Mouse (Mus musculus) intestine, embryonic 15.5 days (tissue): ENCODE measurements around the gene 2310061I04Rik. TPM values are rescaled to one million over a fixed set of nuclear protein-coding genes. Genes with fewer than 3 reads are reported as not detected.

Source experiments
- ATAC-seq: fragments of 200-750 bp; cut with Nextera tagmentation; 2 replicates; pipeline ENCODE4 v1.8.0; 2017; ENCODE audit warnings: moderate TSS enrichment, moderate library complexity
- H3K27ac ChIP-seq: fragments of 300-500 bp; sonication (generic); 2 replicates; pipeline ENCODE4 v1.5.1; 2015; ENCODE audit warnings: mild to moderate bottlenecking, inconsistent platforms
- H3K27me3 ChIP-seq: fragments of 300-500 bp; sonication (generic); replicated peaks from 2 replicates; pipeline ENCODE4 v1.6.1; 2015; ENCODE audit warnings: inconsistent platforms
- H3K36me3 ChIP-seq: fragments of 300-500 bp; sonication (generic); 2 replicates; pipeline ENCODE4 v1.6.1; 2015; ENCODE audit warnings: inconsistent platforms
- H3K4me1 ChIP-seq: fragments of 300-500 bp; sonication (generic); replicated peaks from 2 replicates; pipeline ENCODE4 v1.6.1; 2015; ENCODE audit warnings: inconsistent platforms
- H3K4me2 ChIP-seq: fragments of 300-500 bp; sonication (generic); replicated peaks from 2 replicates; pipeline ENCODE4 v1.6.1; 2015; ENCODE audit warnings: mild to moderate bottlenecking, inconsistent platforms
- H3K4me3 ChIP-seq: fragments of 300-500 bp; sonication (generic); replicated peaks from 2 replicates; pipeline ENCODE4 v1.5.1; 2015; ENCODE audit warnings: inconsistent platforms
- H3K9ac ChIP-seq: fragments of 300-500 bp; sonication (generic); 2 replicates; pipeline ENCODE4 v1.6.1; 2015; ENCODE audit warnings: inconsistent platforms
- H3K9me3 ChIP-seq: fragments of 300-500 bp; sonication (generic); 2 replicates; pipeline ENCODE4 v1.6.1; 2016; ENCODE audit warnings: inconsistent platforms
- WGBS: fragments of 180-500 bp; shearing (Covaris S2); methylation state at CpG from one replicate; pipeline ENCODE4 v1.1.7; 2015; 5-methylcytosine and 5-hydroxymethylcytosine counted together
- polyA plus RNA-seq: library from polyadenylated mRNA; unstranded; fragments of >200 nt; fragmentation: Nextera tagmentation; extraction: Ambion mirVana; gene quantifications from 2 replicates; pipeline ENCODE4 v1.2.1, GENCODE M21; 2015

2310061I04Rik gene
- polyA plus RNA-seq, 1 experiment from 2014 or later = 25.5 TPM

DNA sequence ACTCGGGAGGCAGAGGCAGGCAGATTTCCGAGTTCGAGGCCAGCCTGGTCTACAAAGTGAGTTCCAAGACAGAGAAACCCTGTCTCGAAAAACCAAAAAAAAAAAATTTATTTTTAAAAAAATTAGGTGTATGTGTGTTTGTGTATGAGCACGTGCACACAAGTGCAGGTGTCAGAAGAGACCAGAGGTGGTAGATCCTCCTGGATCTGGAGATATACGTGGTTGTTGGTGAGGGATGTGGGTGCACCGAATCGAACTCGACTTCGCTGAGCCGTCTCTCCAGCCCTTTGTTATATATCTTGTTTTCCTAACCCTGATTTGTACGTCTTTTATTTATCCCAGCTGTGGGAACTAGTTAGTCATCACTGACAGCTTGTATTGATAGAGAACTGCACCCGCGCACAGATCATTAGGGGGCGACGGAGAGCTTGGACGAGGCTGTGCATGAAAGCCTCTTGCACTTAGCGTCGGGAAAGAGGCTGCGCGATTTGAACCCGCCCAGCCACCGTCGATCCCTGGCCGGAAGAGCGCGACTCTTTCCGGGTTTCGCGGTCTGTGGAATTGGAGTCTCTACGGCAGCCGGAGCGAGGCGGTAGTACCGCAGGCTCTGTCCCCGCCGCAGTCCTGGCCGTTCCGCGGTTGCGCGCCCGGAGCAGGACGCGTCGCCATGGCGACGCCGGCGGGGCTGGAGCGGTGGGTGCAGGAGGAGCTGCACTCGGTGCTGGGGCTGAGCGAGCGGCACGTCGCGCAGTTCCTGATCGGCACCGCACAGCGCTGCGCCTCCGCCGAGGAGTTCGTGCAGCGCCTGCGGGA lies 17.8 kb downstream of the 2310061I04Rik start, which contains the start of gene Dhx16:
Gene Dhx16 (plus strand): TSS at position 575 of the 813 bp plus-strand sequence.
- peaks cover 6% of the 10 kb centered on the region; the same call in 1 of the 2 replicates for H3K4me1 ChIP-seq
- no peaks in the 10 kb centered on the region for H3K27me3 ChIP-seq
- H3K4me3 ChIP-seq = peak within 1 kb of the TSS; percentile 96
- H3K9me3 ChIP-seq = no peaks in the 10 kb centered on the region
- ATAC-seq = peak; percentile 94
- peak within 1 kb of the TSS; percentile 85 for H3K9ac ChIP-seq
- H3K36me3 ChIP-seq = peaks cover 27% of the 10 kb centered on the region
- H3K27ac ChIP-seq = peak within 1 kb of the TSS; percentile 71
- H3K4me2 ChIP-seq = peak within 1 kb of the TSS; percentile 73
- WGBS = 6% methylated on average over 66 of the region's 66 CpGs

DNA sequence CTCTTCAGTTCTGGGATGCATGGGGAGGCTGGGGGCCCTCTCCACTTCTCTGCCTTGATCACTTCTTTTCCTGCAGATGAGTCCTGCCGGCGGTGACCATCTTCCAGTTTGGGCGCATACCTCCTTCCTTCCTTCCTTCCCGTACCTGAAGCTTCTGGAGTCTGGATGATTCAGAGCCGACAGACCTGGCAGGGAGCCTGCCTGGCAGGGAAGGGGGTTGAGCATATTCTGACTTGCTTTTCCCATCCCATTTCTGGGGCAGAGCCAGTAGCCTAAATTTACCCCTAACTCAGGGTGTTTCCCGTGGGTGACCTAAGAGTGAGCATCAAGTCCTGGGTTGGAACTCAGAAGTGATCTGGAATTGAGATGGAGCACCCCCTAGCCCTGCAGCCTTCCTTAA lies 22.5 kb downstream of the 2310061I04Rik start:
- peaks cover 15% of the 10 kb centered on the region for H3K4me1 ChIP-seq
- ATAC-seq = no peak
- H3K9ac ChIP-seq = no peak overlapping the region
- H3K4me3 ChIP-seq = no peak overlapping the region
- H3K27ac ChIP-seq = no peak overlapping the region
- 89% methylated on average over 6 of the region's 6 CpGs for WGBS
- H3K4me2 ChIP-seq = no peak overlapping the region
- no peaks in the 10 kb centered on the region for H3K27me3 ChIP-seq
- H3K9me3 ChIP-seq = no peaks in the 10 kb centered on the region
- H3K36me3 ChIP-seq = peaks cover 9% of the 10 kb centered on the region; the same call in 1 of the 2 replicates

- ATAC-seq = peak; percentile 64
- 0 out of 2 replicates have a peak overlapping the region, but pooled peaks have one; percentile 8 for H3K27ac ChIP-seq
- no peak overlapping the region for H3K4me3 ChIP-seq
- no peaks in the 10 kb centered on the region for H3K27me3 ChIP-seq
- H3K36me3 ChIP-seq = peaks cover 9% of the 10 kb centered on the region; the same call in 1 of the 2 replicates
- H3K9ac ChIP-seq = 0 out of 2 replicates have a peak overlapping the region, but pooled peaks have one; percentile 18
- H3K4me2 ChIP-seq = peak overlapping the region; percentile 35; the same call in 1 of the 2 replicates
- H3K4me1 ChIP-seq = peaks cover 23% of the 10 kb centered on the region
- 29% methylated on average over 21 of the region's 21 CpGs for WGBS
- H3K9me3 ChIP-seq = no peaks in the 10 kb centered on the region
Measured at GRCm38 (mm10) chr17:35873774-35874519, 23.3 kb downstream of the 2310061I04Rik start.

DNA sequence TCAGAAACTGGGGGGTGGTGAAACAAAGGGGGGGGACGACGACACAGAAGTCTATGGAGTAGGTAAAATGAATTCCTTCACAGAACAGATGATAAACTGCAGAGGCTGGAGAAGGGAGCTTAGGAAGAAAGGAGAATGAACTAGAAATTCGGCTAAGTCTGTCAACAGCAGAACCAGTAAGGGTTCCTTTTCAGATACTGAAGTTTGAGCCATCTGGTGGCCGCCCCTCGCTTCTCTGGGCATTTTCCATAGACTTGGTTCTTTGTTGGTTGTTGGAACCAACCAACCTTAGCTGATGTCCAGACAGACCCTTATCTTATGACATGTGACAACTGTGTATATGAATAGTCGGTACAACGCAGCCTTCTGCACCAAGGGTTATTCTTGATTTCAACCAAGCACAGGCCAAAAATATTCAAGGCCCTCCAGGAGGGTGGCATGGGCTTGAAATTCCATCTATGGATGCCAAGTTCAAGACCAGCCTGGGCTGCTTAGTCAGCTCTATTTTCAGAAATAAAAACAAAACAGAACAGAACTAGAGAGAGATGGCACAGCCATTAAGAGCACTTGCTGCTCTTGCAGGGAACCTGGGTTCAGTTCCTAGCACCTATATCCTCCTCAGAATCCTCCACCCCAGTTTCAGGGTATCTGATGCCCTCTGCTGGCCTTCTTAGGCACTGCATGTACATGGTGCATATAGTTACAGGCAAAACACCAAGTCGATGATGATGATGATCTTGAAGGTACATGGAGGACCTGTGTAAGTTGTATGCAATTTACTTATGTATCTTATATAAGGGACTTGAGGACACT lies 26.1 kb downstream of the 2310061I04Rik start:
- WGBS = 76% methylated on average over 8 of the region's 8 CpGs
- Histone ChIP-seq H3K9me3 (no peaks in the 10 kb centered on the region), H3K27me3 (no peaks in the 10 kb centered on the region), H3K27ac (peak overlapping the region; percentile 72), H3K36me3 (peaks cover 9% of the 10 kb centered on the region; the same call in 1 of the 2 replicates), H3K4me2 (peak overlapping the region; percentile 94), H3K4me1 (peaks cover 39% of the 10 kb centered on the region), H3K9ac (no peak overlapping the region), H3K4me3 (peak overlapping the region; percentile 64)
- no peak for ATAC-seq

DNA sequence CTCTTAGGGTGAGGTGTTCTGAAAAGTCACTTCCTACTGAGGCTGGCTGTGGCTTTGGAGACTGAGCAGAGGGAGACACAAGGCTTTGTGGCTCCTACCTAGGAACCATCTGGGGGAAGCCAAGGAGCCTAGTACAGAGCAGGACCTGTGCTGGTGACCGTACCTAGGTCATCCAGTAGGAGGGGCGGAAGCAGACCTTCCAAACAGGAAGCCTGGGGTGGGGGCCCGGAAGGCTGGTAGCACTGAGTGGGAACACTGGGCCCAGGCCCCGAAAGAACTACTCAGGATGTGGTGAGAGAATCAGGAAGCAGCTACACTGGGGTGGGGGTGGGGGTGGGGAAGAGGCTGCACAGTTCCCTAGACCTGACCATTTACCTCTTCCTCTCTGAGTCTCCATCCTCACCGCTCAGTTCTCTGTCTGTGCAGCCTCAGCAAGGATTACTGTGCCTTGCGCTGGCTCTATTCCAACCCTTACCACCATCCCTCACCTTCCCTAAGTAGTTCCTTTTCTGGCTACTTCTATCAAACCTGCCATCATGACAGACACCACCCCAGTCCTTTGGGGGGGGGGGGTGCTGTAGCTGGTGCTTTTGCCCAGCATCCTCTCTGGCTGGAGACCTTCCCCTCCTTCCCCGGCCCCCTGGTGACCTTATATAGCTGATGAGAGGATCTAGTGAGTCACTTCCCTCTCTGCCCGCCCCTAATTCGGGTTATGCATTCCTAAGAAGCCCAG lies 26.9 kb downstream of the 2310061I04Rik start:
- ATAC-seq = no peak
- peak overlapping the region; percentile 64 for H3K4me3 ChIP-seq
- H3K4me2 ChIP-seq = peak overlapping the region; percentile 94
- H3K27ac ChIP-seq = peak overlapping the region; percentile 72
- H3K4me1 ChIP-seq = peaks cover 40% of the 10 kb centered on the region
- H3K9ac ChIP-seq = peak overlapping the region; percentile 71
- H3K27me3 ChIP-seq = no peaks in the 10 kb centered on the region
- 45% methylated on average over 9 of the region's 9 CpGs for whole genome bisulfite sequencing
- H3K9me3 ChIP-seq = no peaks in the 10 kb centered on the region
- H3K36me3 ChIP-seq = peaks cover 9% of the 10 kb centered on the region; the same call in 1 of the 2 replicates

DNA sequence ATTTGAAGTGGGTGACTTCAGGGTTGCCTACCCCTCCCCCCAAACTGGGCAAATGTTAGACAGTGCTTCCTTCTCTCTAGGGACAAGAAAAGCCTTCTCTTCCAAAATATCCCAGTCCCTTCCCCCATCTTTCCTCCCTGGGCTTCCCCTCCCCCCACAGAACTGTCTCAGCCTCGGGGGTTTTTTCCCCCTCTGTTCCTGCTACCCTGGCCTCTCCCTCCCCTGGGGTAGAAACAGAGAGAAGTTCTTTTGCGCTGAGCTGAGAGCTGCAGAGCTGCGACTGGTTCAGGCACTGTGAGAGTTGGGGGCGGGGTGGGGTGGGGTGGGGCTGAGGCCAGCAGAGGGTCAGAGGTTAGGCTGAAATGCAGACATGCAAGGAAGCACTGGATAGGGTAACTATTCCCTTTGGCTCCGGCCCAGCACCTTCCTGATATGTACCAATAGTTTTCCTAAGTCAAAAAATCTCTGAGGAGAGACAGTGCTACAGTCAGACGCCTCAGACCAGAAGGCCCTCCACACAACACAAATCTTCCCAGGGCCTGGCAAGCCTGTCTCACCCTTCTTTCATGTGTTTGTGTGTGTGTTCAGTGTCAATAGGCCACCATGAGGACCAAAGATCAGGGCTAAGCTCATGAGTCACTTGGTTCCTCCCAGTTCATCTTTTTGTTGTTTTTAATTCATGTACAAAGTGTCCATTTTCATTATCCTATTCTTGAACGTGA lies 27.7 kb downstream of the 2310061I04Rik start:
- H3K4me1 ChIP-seq = peaks cover 47% of the 10 kb centered on the region
- peaks cover 5% of the 10 kb centered on the region; the same call in 1 of the 2 replicates for H3K36me3 ChIP-seq
- H3K4me2 ChIP-seq = peak overlapping the region; percentile 94
- H3K4me3 ChIP-seq = peak overlapping the region; percentile 64
- 7% methylated on average over 7 of the region's 7 CpGs for WGBS
- peak; percentile 11; the same call in 1 of the 2 replicates for ATAC-seq
- peak overlapping the region; percentile 72 for H3K27ac ChIP-seq
- H3K27me3 ChIP-seq = no peaks in the 10 kb centered on the region
- H3K9me3 ChIP-seq = no peaks in the 10 kb centered on the region
- H3K9ac ChIP-seq = peak overlapping the region; percentile 71

- peak overlapping the region; percentile 94 for H3K4me2 ChIP-seq
Measured at GRCm38 (mm10) chr17:35868961-35869345, 28.3 kb downstream of the 2310061I04Rik start.

DNA sequence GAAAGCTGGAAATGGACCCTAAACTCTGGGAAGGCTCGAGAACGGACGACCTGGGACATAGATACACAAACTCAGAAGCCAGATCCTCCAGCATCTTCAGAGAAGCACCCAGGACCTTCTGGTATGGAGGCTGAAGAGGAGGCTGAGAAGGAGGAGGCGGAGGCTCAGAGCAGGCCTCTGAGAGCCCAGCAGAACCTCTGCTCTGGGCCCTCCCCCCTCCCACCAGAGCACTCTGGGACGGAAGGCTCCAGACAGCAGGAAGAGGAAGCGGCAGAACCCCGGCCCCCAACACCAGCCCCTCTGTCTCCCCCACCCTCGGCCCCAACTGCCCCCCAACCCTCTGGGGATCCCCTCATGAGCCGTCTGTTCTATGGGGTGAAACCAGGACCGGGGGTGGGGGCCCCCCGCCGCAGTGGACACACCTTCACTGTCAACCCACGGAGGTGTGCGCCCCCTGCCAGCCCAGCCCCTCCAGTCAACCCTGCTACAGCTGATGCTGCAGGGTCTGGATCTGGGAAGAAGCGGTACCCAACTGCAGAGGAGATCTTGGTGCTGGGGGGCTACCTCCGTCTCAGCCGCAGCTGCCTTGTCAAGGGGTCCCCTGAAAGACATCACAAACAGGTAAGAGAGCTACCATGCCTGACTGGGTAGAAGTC lies 28.9 kb downstream of the 2310061I04Rik start:
- Histone ChIP-seq H3K4me2 (peak overlapping the region; percentile 94), H3K27ac (peak overlapping the region; percentile 98), H3K4me1 (peaks cover 43% of the 10 kb centered on the region), H3K4me3 (peak overlapping the region; percentile 64), H3K36me3 (peaks cover 6% of the 10 kb centered on the region; the same call in 1 of the 2 replicates), H3K9ac (peak overlapping the region; percentile 71), H3K9me3 (no peaks in the 10 kb centered on the region), H3K27me3 (no peaks in the 10 kb centered on the region)
- 27% methylated on average over 17 of the region's 17 CpGs for WGBS
- no peak for ATAC-seq

More at GRCm38 (mm10) chr17:35868961-35869345, 28.3 kb downstream of the 2310061I04Rik start:
- H3K9ac ChIP-seq = peak overlapping the region; percentile 71
- H3K9me3 ChIP-seq = no peaks in the 10 kb centered on the region
- WGBS = 3% methylated on average over 7 of the region's 7 CpGs
- peaks cover 5% of the 10 kb centered on the region; the same call in 1 of the 2 replicates for H3K36me3 ChIP-seq
- H3K27ac ChIP-seq = peak overlapping the region; percentile 72
- peaks cover 47% of the 10 kb centered on the region for H3K4me1 ChIP-seq
- no peaks in the 10 kb centered on the region for H3K27me3 ChIP-seq
- ATAC-seq = no peak
- peak overlapping the region; percentile 64 for H3K4me3 ChIP-seq

DNA sequence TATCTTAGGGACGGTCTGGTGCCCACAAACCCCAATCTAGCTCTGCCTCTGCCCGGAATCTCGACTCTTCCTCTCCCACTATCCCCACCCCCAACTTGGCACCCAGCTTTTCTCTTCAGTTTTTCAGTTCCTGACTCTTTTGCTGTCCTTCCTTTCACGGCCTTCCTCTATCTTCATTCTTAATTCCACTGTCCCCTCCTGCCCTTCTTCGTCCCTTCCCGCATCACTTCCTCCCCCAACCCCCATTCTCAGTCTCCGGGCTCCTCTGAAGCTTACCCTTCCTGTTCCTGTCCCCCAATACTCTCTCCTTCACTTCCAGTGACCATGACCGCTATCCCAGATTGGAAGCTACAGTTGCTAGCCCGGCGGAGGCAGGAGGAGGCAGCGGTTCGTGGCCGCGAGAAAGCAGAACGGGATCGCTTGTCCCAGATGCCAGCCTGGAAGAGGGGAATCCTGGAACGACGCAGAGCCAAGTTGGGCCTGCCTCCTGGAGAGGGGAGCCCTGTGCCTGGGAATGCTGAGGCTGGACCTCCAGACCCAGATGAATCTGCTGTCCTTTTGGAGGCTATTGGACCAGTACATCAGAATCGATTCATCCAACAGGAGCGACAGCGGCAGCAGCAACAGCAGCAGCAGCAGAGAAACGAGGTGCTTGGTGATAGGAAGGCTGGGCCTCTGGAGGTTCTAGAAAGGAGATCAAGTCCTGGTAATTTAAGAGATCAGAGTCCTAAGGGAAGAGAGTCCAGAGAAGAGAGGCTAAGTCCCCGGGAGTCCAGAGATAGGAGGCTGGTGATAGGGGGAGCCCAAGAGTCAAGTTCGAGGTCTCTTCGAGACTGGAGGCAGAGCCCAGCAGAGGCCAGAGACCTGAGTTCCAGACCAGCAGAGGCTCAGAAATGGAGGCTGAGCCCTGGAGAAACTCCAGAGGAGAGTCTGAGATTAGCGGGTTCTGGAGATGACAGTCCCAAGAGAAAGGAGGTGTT lies 30.0 kb downstream of the 2310061I04Rik start:
- peak overlapping the region; percentile 94 for H3K4me2 ChIP-seq
- peak overlapping the region; percentile 71 for H3K9ac ChIP-seq
- 16% methylated on average over 26 of the region's 26 CpGs for WGBS
- peaks cover 39% of the 10 kb centered on the region for H3K4me1 ChIP-seq
- peak overlapping the region; percentile 98 for H3K27ac ChIP-seq
- peaks cover 7% of the 10 kb centered on the region; the same call in 1 of the 2 replicates for H3K36me3 ChIP-seq
- peak overlapping the region; percentile 64 for H3K4me3 ChIP-seq
- H3K9me3 ChIP-seq = no peaks in the 10 kb centered on the region
- H3K27me3 ChIP-seq = no peaks in the 10 kb centered on the region
- no peak for ATAC-seq
